Mouse (Mus musculus) gastrocnemius, adult 8-10 months (tissue): ENCODE results near the gene Cnga2. TPM values are rescaled to one million over a fixed set of nuclear protein-coding genes. Genes with fewer than 3 reads are reported as not detected.
"Not testable (repeated sequence)": the region's sequence is repeated elsewhere in the genome, so short reads cannot be mapped to it uniquely, and the experiment has no call there.

Source experiments
- DNase-seq, 2 experiments: peaks; one replicate each; pipeline ENCODE4 v3.0.0; 2022; ENCODE audit warnings: low spot score in 2 of 2
- total RNA-seq, 4 experiments: library from RNA; stranded (reverse); gene quantifications; 2 replicates each; pipeline ENCODE4 v1.2.4; 2022

Cnga2 gene
- total RNA-seq = not detected

DNA sequence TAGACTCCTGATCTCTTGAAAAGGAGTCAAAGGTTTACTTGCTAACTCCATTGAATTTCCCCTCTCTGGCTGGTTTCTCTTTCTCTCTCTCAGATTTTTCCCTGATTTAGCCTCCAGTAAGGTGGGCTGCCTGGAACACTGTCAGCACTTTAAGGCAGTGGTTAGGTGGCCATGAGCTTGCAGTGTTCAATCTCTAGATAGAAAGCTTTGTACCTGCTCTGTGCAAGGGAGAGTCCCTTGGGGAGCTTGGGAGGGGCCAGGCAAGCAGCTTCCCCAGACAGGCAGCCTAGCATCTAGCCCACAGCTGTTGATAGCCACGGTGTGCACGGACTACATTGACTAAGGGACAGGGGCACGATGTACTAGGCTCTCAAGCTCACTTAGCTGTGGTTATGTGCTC, at the start of gene Cnga2:
TSS of gene Cnga2 (plus strand) at position 301 of the 400 bp plus-strand sequence.
- DNase-seq = no peak

DNA sequence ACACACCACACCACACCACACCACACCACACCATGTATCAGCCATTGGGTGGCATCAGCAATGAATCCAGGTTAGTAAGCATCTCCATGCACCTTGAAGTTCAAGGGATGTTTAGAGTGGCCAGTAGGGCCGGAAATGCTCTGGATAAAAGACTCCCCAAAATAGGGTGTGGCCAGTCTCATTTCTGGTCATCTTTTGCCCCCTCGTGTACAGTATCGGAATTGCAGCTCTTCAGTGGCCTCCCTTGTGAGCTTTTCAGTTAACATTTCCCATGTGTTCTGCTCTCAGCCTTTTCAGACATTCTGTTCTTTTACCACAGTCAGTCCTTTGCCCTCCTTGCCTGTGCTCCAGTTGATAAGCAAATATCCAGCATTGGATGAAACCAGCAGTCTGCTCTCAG, 45.0 kb upstream of the Cnga2 start:
- DNase-seq = no peak

DNA sequence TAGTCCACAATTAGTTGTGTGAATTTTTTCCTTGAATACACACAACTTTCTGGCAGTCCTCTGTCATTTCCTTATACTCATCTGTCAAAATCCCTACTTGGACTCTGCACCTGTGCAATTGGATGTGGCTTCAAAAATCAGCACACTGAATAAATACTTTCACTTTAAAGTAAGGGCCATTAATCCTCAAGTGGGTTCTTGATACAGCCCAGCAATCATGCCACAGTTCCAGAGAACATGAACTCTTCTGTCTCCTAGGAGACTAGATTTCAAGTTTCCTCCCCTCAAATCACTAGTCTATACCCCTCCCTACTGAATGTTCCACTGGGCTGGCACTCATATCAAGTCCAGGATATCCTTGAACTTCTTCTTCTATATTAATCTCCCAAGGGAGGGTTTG, 33.3 kb upstream of the Cnga2 start:
- no peak for DNase-seq

DNA sequence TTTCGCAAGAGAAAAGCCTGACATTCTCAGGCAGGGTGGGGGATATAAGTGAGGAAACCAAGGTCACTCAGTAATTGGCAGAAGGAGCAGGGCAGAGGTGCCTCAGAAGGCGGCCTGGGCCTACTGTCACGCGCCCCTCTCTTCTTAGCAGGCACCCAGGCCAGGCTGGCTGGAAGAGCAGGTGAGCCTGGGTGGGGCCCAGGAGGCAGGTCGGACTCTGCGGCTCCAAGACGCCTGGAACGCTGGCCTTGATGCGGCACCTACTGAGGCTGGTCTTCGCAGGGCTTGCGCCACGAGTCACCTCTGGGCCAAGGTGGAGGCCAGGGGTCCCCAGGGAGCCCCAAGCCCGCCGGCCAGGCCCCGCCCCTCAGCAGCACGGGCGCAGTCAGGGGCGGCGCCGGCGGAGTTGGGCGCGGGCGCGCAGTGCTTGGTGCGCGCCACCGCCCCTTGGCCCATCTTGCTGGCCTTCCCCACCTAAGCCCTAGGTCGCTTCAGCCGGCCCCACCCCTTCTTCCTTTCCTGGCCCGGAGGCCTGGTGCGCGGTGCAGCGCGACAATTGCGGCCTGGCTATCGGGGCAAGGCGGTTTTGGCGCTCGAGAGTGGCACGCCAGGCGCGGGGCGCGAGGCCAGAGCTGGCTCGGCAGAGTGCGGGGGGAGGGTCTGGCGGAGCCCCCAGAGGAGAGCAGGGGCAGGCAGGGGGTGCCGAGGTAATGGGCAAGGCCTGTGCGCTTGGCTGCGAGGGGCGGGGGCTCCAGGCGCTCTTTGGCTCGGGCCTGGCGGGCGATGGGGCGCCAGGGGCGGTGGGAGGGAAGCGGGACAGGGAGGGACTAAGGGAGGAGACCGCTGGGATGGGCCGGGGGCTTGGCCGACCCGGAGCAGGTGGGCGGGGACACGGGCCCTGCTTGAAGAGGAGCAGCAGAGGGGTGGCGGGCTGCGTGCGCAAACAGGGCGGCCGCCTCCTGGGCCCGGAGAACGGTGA, 29.3 kb upstream of the Cnga2 start, which contains the start of gene Prrg3:
TSS of gene Prrg3 (plus strand) at position 552 of the 979 bp plus-strand sequence.
- peak; percentile 3 to 20 for DNase-seq

DNA sequence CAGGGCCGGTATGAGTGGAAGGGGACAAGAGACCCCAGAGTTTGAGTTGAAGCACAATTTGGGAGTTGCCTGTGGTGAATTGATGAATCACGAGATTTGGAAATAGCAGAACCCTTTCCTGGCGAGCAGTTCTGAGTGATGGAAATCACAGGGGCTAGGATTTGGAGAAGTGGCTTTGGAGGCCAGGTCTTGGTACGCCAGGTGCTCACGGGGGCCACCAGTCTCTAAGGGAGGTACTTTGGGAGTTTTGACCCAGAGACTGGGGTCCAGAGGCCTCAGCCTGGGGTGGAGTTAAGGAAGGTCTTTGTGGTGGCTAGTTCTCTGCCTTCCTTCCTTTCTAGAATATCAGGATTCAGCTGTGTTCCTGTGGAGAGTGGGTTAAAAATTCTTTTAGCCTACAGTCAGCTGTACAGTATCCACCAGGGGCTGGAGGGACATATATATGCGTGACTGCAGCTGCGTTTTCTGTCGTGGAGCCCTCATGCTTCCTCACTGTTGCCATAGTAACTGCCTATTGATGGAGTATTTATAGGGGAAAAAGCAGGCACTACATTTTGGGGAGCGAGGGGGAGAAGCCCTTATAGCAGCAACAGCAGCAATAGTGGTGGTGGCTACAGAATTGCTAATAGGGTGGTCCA, 28.3 kb upstream of the Cnga2 start:
- no peak for DNase-seq

DNA sequence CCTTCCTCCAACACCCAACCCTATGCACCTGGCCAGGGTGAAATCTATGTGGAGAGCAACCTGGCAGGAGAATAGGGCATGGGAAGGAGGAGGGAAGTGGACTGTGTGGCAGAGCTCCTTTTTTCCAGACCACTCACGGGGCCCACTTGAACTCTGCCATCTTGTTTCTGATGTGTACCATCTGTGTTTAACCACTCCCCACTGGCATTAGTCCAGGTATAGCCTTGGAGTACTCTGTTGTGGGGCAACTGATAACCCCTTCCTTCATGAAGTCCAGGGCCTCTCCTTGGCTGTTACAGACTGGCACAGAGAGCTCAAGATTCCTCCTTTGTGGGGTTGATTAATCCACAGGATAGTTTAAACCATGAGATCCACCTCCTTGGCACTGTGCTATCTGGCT, 23.4 kb upstream of the Cnga2 start:
- no peak for DNase-seq

DNA sequence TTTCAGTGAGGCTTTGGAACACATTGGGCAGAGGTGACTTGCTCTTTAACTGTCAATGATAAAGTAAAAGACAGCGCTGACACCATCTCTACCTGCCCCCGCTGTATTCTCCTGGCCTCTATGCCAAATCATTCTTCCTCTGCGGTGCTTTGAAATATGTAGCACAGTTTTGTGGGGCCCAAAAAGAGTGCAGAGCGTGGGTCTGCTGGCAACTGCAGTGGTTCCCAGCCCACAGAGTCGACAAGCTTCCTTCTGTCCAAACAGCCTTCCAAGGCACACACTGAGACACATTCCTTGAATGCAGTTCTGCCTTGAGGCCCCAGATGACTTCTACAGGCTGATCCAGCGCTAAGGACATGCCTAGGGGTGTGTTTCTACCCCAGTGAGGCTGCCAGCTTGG, 22.8 kb upstream of the Cnga2 start:
- no peak for DNase-seq

DNA sequence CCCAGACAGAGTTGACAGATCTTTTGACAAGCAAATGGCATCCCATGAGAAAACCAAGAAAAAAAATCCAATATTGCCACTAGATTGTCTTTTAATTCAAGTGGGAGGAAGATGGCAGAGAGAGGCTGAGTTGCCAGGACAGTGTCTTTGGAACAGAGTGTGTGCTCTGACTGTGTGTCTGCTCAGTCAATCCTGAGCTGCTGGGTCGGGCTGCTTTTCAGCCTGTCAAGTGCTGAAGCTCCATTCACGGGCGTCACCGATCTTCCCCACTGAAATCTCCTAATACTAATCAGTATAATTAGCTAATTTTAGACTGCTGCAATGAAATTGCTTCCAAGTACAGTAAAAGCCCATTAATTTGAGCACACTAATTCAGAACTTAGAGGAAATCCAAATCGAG, 20.3 kb upstream of the Cnga2 start:
- DNase-seq = no peak

DNA sequence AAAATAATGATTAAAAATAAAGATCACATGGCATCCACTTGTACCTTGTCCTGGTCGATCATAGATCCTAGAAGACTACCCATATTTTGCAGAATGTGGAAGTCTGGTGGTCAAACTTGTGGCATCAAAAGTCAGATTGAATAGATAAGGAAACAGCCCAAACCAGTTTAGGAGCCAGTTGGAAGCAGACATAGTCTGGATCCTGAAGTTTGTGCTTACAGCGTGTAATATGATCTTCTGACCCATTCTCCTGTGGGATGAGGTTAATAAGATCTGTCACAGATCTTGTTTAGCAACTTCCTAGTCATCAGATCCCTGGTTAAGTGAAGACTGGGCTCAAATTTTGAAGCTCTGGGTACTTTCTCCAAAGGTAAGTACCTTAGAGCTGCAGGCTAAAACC, 19.0 kb upstream of the Cnga2 start, which contains the start of gene Fate1:
TSS of gene Fate1 (plus strand) at position 301 of the 400 bp plus-strand sequence.
- no peak for DNase-seq

DNA sequence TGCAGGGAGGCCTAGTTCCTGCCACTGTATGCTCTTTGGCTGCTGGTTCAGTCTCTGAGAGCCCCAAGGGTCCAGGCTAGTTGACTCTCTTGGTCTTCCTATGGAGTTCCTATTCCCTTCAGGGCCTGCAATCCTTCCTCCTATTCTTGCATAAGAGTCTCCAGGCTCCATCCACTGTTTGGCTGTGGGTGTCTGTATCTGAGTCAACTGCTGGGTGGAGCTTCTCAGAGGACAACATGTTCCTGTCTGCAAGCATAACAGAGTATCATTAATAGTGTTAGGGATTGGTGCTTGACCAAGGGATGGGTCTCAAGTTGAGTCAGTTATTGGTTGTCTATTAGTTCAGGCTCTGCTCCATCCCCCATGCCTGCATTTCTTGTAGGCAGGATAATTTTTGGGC, 14.0 kb upstream of the Cnga2 start:
- not testable (repeated sequence) for DNase-seq

DNA sequence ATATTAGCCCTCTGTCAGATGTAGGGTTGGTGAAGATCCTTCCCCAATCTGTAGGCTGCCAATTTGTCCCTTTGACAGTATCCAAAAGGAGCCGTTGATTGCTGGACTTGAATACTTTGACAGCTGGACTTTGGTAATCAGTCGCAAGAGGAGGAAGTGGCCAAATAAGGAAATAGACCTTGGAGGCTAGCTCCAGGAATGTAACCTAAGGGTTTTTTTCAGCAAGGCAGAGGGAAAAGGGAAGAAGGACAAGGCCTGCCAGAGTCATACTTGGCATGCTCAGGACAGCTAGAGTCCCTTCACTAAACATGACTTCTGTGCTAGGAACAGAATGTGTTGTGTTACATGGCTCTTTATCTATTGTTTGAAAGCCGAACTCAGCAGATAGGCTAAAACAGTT, 11.2 kb upstream of the Cnga2 start:
- DNase-seq = no peak

DNA sequence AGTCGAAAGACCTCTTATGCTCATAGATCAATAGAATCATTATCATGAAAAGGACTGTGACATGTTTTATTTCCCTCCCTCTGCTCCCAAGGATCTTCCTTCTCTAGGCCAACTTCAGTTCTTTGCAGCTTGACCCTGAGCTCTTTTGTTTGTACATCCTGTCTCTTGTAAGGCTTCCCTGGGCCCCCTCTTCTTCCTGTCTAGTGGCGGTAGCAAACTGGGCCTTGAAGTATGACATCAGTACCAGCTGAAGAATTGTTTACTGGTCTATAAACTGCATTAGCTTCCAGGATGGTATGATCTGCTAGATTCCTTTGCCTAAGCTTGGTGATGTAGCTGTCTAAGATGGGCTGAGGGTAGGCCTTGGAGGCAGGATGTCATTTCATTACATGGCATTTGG, 10.3 kb upstream of the Cnga2 start:
- no peak for DNase-seq

DNA sequence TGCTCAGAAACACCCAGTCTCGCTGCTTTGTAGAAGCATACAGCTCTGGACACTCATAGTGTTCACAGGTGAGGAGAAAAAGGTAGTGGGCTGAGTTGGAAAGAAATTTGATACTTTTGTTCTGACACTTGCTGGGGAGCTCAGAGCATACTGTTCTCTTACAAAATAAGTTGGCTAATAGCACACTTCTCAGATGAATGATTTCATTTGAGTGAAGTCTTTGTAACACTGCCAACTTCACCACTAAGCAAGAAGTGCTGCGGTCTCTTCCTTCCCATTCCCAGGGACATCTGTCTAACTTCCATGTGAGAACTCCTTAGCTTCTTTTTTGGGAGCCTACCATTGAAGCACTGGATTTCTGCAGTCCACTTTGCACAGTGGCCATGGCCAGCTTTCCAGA, 8.4 kb upstream of the Cnga2 start:
- no peak for DNase-seq

DNA sequence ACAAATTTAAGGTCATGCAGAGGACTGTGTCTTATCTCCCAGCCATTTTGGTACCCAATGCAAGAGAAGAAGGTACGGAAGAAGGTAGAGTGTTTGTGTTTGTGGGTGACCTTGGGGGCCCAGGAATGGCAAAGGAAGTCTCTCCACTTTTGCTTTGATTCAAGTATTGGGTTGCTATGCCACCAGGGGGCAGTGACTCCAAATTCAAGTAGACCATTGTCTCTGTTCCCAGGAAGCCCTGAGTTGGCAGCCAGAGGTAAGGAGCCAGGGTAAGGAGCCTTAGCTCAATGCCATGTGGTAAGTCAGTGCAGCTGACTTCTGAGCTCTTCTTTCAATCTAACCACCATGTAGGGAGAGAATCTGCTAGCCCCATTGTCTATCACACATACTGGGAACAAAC, 7.9 kb upstream of the Cnga2 start:
- DNase-seq = no peak

DNA sequence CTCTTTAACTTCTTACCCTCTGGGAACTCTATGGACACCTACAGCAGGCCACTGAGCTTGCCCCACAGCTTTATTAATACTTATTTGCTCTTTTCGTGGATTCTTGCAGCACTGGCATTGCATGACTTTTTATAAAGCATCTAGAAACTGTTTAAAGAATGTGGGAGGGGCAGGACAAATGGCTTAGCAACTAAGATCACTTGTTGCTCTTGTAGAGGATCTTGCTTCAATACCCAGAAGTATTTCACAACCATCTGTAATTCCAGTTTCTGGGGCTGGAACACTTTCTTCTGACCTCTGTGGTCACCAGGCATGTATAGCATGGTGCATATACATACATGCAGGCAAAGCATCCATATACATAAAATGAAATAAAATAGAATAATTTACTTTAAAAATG, 4.3 kb downstream of the Cnga2 start:
- DNase-seq = no peak

DNA sequence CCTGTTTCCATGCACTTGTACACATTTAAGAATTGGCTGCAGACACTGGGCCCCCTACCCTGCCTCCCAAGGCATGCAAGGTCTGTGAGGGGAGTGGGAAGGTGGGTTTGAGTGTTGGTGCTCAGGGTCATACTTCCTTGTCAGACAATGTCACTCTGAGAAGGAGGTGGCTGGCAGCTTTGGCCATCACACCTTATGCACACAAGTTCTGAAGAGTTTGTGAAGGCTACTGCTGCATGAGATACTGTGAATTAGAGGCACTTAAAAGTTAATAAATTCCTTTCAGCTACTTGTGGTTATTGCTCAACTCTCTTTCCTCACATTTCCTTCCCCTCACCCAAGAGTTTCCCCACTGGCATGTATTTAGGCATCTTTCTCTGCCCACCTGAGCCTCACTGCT, 18.3 kb downstream of the Cnga2 start:
- no peak for DNase-seq

DNA sequence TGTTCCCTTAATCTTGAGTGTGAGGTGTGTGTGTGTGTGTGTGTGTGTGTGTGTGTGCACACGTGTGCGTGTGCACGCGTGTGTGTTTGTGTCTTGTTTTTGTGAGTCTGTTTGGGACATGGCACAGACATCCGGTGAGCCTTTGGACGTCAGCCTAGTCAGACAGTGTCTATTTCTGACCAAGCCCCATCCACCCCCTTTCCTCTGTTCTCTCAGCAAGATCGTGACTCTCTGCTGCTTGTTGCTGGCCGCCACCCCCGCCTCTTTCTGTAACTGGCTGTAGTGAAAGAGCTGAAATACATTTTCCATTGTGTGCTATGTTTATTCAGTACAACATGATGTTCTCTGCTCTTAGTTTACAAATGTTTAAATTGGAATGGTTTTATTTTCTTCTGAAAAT, 20.6 kb downstream of the Cnga2 start:
- no peak for DNase-seq

DNA sequence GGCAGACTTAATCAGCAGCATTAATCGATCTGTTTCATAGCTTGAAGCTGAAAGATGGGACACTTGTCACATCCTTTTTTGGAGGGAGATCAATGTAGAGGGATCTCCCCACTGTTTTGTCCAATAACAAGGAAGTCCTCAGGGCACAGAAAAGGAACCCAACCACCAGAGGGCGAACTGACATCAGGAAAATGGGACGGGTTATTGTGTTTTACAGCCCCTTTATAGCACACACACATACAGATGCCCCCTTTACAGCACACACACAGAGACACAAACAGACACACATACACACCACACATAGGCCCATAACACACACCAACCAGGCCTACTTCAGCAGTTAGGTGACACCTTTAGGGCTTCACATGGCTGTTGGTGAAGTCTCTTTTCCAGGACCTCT, 21.2 kb downstream of the Cnga2 start:
- peak in 1 of 2 experiments; percentile 5 for DNase-seq

DNA sequence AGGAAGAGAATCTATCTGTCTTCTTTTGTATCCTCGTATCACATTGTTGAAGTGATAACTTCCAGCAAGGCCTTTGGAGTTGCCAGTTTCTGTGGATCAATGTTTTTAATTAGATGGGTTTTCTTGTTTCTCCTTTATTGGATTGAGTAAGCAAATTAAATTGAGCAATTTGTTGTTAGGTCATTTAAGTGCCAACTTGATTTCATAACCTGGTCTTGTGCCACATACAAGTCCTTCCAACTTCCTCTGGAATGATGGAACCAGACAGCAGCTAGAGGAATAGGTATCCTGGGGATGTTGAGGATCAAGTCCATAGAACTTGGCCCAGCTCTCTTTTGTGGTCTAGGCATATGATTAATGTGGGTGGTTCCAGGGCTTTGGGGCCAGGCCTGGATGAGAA, 30.6 kb downstream of the Cnga2 start:
- DNase-seq = no peak

DNA sequence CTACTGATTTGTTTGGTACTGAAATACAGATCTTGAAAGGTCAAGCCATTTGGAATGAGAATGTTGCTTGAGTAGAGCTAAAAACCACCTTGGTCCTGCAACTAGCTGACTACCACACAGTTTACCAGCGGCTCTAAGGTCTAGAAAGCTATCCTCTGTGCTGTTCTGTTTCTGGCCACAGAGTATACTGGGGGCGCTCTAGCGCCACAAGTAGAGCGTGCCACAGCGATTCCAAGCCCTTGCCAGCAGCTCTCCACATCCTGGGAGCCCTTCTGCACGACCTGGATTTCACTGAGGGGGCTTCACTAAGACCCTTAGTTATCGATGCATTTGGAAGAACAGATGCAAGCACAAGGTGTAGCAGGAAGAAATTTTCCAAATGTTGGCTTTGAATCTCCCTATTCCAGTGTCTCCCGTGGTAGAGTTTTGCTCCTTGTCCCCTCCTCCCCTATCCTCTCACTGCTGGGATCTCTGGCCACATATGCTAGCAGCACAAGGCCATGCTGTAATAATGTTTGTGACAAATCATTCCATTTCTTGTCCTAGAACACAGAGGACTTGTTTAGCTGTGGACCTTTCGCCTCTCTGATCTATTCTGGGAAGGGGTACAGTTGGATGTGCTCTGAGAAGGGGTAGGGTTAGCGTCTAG, 31.2 kb downstream of the Cnga2 start:
- DNase-seq = no peak

DNA sequence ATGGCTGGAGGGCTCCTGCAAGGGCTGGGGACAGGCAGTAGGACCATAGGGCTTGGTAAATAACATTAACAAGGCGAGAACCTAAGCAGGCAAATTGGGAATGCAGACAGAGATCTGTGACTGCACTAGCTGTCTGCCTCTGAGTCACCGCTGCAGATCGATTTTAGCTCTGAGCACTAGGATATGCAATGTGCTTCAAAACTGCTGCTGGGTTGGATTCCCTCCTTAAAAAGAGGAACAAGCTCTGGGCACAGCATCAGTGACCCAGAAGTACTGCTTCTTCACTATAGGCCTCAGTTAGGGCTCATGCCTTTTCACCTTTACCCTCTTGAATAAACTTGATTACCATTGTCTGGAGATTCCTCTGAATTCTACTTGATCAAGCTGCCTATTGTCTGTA, 31.9 kb downstream of the Cnga2 start:
- no peak for DNase-seq

DNA sequence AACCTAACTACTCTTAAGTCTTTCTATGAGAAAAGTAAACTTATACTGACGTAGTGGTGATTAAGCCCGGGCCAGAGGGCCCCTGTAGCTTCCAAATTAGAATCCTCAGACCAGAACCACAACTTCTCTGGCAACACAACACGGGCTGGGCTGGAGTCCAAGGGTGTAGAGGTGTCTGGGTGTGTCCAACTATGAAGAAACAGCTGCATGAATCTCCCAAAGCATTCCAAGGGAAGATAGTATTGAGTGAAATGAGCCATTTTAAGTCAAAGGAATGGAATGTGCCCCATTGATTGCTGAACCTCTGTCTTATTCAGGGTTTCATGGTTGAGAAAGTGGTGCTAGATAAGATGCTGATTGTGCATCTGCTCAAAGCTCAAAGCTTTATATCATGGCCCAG, 52.4 kb downstream of the Cnga2 start:
- peak; percentile 32 to 70 for DNase-seq
